Mouse (Mus musculus) gastrocnemius, postnatal 4 days (tissue): Measurements from ENCODE around the gene Olfr1056. TPM values are rescaled to one million over a fixed set of nuclear protein-coding genes. Genes with fewer than 3 reads are reported as not detected.
"Not testable (repeated sequence)": the region's sequence is repeated elsewhere in the genome, so short reads cannot be mapped to it uniquely, and the experiment has no call there.

Source experiments
- DNase-seq, 2 experiments: peaks; one replicate each; pipeline ENCODE4 v3.0.0; 2021 to 2022; ENCODE audit warnings: low spot score in 2 of 2, mixed read lengths in 2 of 2
- long read RNA-seq, 2 experiments: library from polyadenylated mRNA; stranded (forward); transcript quantifications; one replicate each; pipeline ENCODE4 v2.0.0; 2021
- total RNA-seq, 2 experiments: library from RNA; stranded (reverse); gene quantifications; 2 replicates each; pipeline ENCODE4 v1.2.3; 2021

The Olfr1056 gene
- total RNA-seq: not detected
- long read RNA-seq, experiment 1: 0 reads
- long read RNA-seq, experiment 2: 0 reads

DNA sequence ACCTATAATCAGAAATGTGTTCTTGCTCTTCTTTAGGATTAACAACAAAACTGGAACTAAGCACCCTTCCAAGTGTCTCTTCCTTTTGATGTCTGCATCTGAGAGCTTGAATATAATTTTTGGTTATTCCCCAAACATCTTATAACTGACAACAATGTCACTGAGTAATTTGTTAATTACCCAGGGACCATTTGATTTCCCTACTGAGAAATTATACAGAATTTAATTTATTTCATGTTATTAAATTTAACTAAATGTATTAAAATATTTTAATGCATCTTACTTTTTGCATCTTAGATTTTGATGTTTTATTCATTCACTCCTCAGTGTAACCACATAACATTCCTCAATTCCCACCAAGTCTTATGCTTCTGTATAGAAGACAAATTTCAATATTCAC, at the start of gene Olfr1056:
Olfr1056 (minus strand) TSS at position 101 of the 400 bp plus-strand sequence.
- DNase-seq: no peak

DNA sequence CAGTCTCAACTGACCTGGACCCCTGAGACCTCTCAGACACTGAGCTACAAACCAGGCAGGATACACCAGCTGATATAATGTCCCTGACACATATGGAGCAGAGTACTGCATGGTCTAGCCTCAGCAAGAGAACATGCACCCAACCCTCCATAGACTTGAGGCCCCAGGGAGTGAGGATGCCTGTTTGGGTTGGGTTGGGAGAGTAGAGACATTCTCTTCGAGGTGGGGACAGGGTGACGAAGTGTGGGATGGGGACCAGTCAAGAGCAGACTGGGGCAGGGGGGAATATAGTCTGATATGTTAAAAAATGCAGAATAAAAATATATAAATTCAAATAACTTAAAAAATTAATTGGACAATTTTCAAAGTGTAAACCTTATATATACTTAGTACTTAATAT, 32.8 kb upstream of the Olfr1056 start:
- no peak for DNase-seq

DNA sequence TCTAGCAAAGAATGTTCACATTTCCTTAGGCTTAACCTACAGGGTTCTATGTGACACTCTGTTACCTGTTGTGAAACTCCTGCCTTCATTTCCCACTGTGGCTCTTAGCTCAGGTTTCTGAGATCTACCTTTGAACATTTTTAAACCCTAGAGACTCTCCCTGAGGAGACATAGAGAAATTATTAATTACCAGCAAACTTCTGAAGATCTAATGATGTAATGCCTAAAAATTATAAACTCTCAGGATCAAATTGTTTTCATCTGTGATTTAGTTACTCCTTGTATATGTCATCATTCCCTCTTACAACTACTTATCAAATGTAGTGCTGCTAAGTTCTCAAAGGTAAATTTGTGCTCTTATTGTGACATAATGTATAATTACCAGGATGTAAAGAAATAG, 26.2 kb upstream of the Olfr1056 start, which contains the start of gene Olfr1058:
Olfr1058 (minus strand) TSS at position 101 of the 400 bp plus-strand sequence.
- not testable (repeated sequence) for DNase-seq

DNA sequence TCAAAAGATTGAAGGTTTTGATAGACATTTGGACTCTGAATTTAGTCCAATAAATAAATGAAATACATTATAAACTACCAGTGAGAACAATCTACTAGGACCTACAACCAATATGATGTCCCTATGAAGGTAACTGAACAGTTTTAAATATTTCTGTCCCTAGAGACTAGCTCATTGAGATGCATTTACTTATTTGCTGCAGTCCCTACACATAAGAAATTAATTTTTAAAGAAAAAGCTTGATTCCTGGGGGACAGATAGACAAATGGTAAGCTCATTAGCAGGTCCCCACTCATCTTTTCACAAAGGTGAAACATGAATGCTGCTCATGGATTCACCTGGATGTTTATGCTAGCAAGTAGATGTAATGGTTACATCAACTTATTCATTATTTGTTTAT, 16.0 kb upstream of the Olfr1056 start, which contains the start of gene Olfr1057:
Olfr1057 (minus strand) TSS at position 101 of the 400 bp plus-strand sequence.
- no peak for DNase-seq

DNA sequence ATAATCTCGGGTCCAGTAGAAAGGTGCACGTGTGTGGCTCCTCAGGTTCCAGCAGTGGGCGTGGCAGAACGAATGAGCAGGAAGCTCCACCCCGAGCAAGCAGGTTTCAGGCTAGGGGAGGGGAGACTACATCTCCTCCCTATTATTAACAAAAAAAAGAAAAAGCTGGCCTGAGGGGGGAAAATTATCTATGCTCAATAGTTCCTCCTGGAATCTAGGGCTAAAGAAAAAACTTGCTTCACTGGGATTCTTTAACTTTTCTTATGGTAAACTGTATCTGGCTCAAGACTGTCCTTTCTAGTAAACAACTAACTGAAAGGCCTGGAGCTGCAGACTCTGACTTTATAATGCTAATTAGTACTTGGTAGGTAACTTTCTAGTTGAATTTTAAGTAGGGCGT, 4.1 kb upstream of the Olfr1056 start:
- DNase-seq: not testable (repeated sequence)

DNA sequence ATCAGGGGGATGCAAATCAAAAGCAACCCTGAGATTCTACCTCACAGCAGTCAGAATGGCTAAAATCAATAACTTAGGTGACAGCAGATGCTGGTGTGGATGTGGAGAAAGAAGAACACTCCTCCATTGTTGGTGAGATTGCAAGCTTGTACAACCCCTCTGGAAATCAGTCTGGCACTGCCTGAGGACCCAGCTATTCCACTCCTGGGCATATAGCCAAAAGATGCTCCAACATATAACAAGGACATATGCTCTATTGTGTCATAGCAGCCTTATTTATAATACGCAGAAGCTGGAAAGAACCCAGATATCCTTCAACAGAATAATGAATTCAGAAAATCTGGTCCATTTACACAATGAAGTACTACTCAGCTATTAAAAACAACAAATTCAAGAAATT, 10.5 kb downstream of the Olfr1056 start:
- not testable (repeated sequence) for DNase-seq

DNA sequence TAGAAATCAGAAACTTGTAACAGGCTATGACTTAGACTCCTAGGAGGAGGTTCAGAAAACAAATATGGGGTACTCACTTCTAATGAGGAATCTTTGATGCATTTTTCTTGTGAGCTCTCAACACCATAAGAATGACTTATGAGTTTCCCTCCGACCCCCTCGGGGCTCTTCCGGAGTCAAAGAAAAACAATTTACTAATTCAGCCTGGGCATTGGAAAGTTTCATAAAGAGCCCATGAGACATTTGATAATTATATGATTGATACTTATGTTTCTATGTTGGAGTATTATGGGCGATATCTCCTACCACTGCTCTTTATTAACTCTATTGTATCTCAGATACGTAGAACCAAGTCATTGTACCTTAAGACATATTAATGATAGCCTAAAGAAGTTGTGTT, 12.1 kb downstream of the Olfr1056 start, which contains the start of gene Olfr1055:
Olfr1055 (minus strand) TSS at position 101 of the 400 bp plus-strand sequence.
- DNase-seq: no peak

DNA sequence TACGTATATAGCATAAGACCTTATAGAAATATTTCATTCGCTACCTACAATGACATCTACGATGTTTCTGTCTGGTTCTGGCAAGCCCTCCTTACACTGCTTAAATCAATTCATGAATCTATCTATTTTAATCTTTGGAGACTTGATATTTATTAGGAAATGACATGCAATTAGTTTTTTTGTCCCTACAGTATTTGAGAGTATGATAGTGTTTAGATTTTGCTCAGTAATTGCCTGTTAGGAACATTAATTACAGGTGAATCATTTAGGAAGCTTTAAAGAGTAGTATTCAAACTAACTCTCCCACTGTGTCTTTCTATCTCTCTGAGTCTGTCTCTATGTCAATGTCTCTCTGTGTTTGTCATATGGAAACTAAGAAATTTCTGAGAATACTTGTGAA, 26.9 kb downstream of the Olfr1056 start, which contains the start of gene Olfr1054:
Olfr1054 (minus strand) TSS at position 101 of the 400 bp plus-strand sequence.
- no peak for DNase-seq

DNA sequence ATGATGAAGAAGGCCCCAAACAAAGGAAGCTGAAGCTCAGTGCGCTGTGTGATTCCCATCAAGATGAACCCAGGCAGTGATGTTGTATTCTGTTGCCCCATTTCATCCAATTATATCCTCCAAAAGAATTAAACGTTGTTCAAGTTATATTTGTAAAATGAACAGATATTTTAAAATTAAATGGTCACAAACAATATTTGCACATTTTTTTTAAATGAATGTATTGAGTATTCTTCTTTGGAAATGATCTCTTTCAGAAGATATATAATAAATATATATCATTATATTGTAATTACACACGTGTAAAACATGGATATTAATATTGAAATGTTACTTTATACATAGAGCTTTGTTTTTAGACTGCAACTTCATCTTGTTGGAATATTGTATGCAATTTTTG, 47.1 kb downstream of the Olfr1056 start, which contains the start of gene Olfr1053:
Olfr1053 (minus strand) TSS at position 101 of the 400 bp plus-strand sequence.
- no peak for DNase-seq

Other genes with a start within 250 kb of the Olfr1056 start
- gene Olfr1039, start 226.5 kb downstream of the Olfr1056 start, total RNA-seq: not detected
- not detected for gene Olfr1040, start 215.7 kb downstream of the Olfr1056 start, total RNA-seq
- gene Olfr1042, start 200.6 kb downstream of the Olfr1056 start, total RNA-seq: not detected
- not detected for gene Olfr1043, start 194.9 kb downstream of the Olfr1056 start, total RNA-seq
- gene Olfr1044, start 184.6 kb downstream of the Olfr1056 start, total RNA-seq: not detected
- not detected for gene Olfr52, start 176.8 kb downstream of the Olfr1056 start, total RNA-seq
- not detected for gene Olfr1045, start 159.5 kb downstream of the Olfr1056 start, total RNA-seq
- gene Olfr1046, start 143.2 kb downstream of the Olfr1056 start, total RNA-seq: not detected
- gene Olfr1047, start 131.1 kb downstream of the Olfr1056 start, total RNA-seq: not detected
- gene Olfr1048, start 122.2 kb downstream of the Olfr1056 start, total RNA-seq: not detected
- gene Olfr1049, start 104.1 kb downstream of the Olfr1056 start, total RNA-seq: not detected
- not detected for gene Olfr1051, start 83.4 kb downstream of the Olfr1056 start, total RNA-seq
- gene Olfr1052, start 70.0 kb downstream of the Olfr1056 start, total RNA-seq: not detected
- gene Olfr1053, start 47.2 kb downstream of the Olfr1056 start, total RNA-seq: not detected
- gene Olfr1054, start 27.0 kb downstream of the Olfr1056 start, total RNA-seq: not detected
- not detected for gene Olfr1055, start 12.2 kb downstream of the Olfr1056 start, total RNA-seq
- gene Olfr1057, start 15.9 kb upstream of the Olfr1056 start, total RNA-seq: not detected
- not detected for gene Olfr1058, start 26.1 kb upstream of the Olfr1056 start, total RNA-seq
- not detected for gene Olfr1061, start 51.6 kb upstream of the Olfr1056 start, total RNA-seq
- gene Olfr1062, start 64.3 kb upstream of the Olfr1056 start, total RNA-seq: not detected
- not detected for gene Olfr1065, start 88.1 kb upstream of the Olfr1056 start, total RNA-seq
- not detected for gene Olfr1066, start 93.8 kb upstream of the Olfr1056 start, total RNA-seq
- not detected for gene Olfr228, start 124.9 kb upstream of the Olfr1056 start, total RNA-seq
- not detected for gene Olfr1076, start 146.0 kb upstream of the Olfr1056 start, total RNA-seq
- not detected for gene Olfr1079, start 180.0 kb upstream of the Olfr1056 start, total RNA-seq
- not detected for gene Olfr1080, start 195.8 kb upstream of the Olfr1056 start, total RNA-seq
- gene Olfr1082, start 236.5 kb upstream of the Olfr1056 start, total RNA-seq: not detected